Mouse (Mus musculus) spleen, embryonic (tissue): ENCODE measurements around the gene Dnah3.

Experiments
- CTCF ChIA-PET: fragments of 350-600 bp; sonication (Branson Sonifier 250); formaldehyde crosslinking; loops from one replicate; lab custom pipeline; 2022; lab: Charles Lee

Dnah3 gene

GRCm38 (mm10) chr7:119875776-119876440 lies 219.2 kb downstream of the Dnah3 start:
- CTCF ChIA-PET = interaction anchor here (0.6 kb wide), 1 partner anchor 924 kb away, joined by 6 read pairs; no protein-coding TSS in a partner anchor

GRCm38 (mm10) chr7:119873050-119873449 lies 222.0 kb downstream of the Dnah3 start:
- CTCF ChIA-PET = no interaction called here
